Mouse (Mus musculus) thymus, adult 2 months (tissue): ENCODE measurements around the gene Cyth3.

ENCODE experiments used
- CTCF ChIP-seq: fragments of 200-500 bp; IDR thresholded peaks from 2 replicates; pipeline ENCODE4 v1.5.1; 2012; ENCODE audit warnings: mild to moderate bottlenecking, control low read depth, low read length, moderate library complexity, borderline replicate concordance; ENCODE audit not compliant: control insufficient read depth, poor library complexity, insufficient read depth; ENCODE audit errors: extremely low read depth
- POLR2A ChIP-seq: fragments of 200-500 bp; IDR thresholded peaks from 2 replicates; pipeline ENCODE4 v1.6.1; 2012; ENCODE audit warnings: mild to moderate bottlenecking, low read length, control low read depth, moderate library complexity; ENCODE audit not compliant: control insufficient read depth, poor library complexity, insufficient read depth; ENCODE audit errors: extremely low read depth

DNA sequence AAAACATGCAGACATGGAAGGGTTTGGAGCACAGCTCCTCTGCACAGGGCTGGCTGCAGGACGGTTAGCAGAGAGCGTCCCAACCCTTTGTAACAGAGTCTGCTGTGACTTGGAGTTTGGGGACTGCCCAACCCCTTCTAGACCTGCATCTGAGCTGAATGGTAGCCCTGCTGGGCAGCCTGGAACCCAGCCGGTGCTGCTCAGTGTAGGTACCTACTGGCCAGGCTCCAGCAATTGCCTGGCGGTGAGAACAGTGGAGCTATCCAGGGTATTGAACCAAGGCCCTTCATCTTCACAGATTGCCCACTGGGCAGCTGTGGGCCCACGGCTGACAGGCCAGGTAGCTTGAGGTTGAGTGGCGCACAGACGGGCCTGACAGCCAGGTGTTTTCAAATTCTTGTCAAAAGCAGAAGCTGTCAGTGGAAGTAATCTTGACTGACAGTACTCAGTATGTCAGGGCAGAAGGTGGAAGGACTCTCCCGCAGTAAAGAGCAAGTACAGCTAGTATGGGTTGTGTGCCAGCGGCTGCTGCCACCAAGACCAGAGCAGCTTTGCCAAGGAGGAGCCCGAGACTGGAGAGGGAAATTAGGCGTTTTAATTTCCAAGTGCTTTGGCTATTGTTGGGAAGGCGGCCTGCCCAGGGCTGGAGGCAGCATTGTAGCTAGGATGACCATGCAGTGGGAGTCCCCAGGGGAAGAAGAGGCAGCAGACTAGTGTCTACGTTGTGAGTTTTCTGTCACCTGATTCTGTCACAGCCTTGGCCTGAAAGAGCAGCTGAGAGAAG lies 82.8 kb downstream of the Cyth3 start:
- TF ChIP-seq POLR2A (no peak), CTCF (no peak)
